Comparison of ENCODE assay signal across 17 mouse cellular contexts in the genomic region with DNA sequence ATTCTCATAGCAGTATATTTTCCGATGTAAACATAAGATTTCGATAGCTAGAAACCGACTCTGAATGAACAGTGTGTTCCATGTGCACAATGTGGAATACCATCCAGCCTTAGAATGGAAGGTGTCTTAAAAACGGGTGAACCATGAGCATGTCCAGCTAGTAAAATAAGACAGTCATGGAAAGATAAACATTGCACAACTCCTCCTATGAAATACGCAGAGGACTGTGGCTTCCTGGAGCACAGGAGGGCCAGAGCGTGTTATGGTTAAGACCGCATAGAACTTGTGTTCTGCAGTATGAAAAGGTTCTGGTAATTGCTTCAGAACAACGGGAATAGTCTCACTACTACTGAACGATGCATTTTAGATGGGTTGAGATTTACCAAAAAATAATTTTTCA.
"Had no signal": no experiment of that assay in that cellular context is flagged by ENCODE, and none has a peak within 500 bp of the region (broad histone marks: within the 10 kb centered on the region; RNA-seq: fewer than 3 reads in every experiment).

No protein-coding gene starts in this region.

- H3K4me2 ChIP-seq: intestine, embryonic 15.5 days; limb, embryonic 13.5 days; liver, embryonic 11.5 days; lung, embryonic 15.5 days; midbrain, embryonic 11.5 days; neural tube, embryonic 15.5 days had no signal

- H3K4me3 ChIP-seq: intestine, embryonic 15.5 days; limb, embryonic 13.5 days; lung, embryonic 15.5 days; megakaryocyte, embryonic 14.5 days; neural tube, embryonic 15.5 days had no signal

- H3K27ac ChIP-seq: intestine, embryonic 15.5 days; limb, embryonic 13.5 days; lung, embryonic 15.5 days; neural tube, embryonic 15.5 days had no signal

- H3K36me3 ChIP-seq: intestine, embryonic 15.5 days; limb, embryonic 13.5 days; lung, embryonic 15.5 days; neural tube, embryonic 15.5 days had no signal

- DNase-seq: kidney, adult 18-20 months; kidney, postnatal 10 days; kidney, postnatal 4 days; left cerebral cortex, postnatal 4 days; lung, postnatal 36 days; retina, postnatal 1 day; right cerebral cortex, postnatal 4 days; spleen, adult 18-20 months; thymus, adult 2 months; thymus, postnatal 25 days had no signal

- H3K27me3 ChIP-seq: intestine, embryonic 15.5 days; lung, embryonic 15.5 days; neural tube, embryonic 15.5 days had no signal

- H3K9me3 ChIP-seq: intestine, embryonic 15.5 days; limb, embryonic 13.5 days; lung, embryonic 15.5 days; megakaryocyte, embryonic 14.5 days; neural tube, embryonic 15.5 days had no signal

- H3K9ac ChIP-seq: intestine, embryonic 15.5 days; limb, embryonic 13.5 days; lung, embryonic 15.5 days; neural tube, embryonic 15.5 days had no signal

- H3K4me1 ChIP-seq: neural tube, embryonic 15.5 days had no signal
